Mouse (Mus musculus) kidney, embryonic 16.5 days (tissue): ENCODE measurements around the gene Cep128. TPM values are rescaled to one million over a fixed set of nuclear protein-coding genes. Genes with fewer than 3 reads are reported as not detected.

ENCODE experiments used
- ATAC-seq: fragments of 200-750 bp; cut with Nextera tagmentation; 2 replicates; pipeline ENCODE4 v1.8.0; 2017; ENCODE audit warnings: moderate TSS enrichment; ENCODE audit not compliant: low FRiP score, low TSS enrichment
- H3K27ac ChIP-seq: fragments of 300-500 bp; sonication (generic); 2 replicates; pipeline ENCODE4 v1.5.1; 2014; ENCODE audit warnings: low read length
- H3K27me3 ChIP-seq: fragments of 300-500 bp; sonication (generic); 2 replicates; pipeline ENCODE4 v1.6.1; 2014; ENCODE audit warnings: low read length, control low read depth, mixed read lengths; ENCODE audit not compliant: insufficient read depth
- H3K36me3 ChIP-seq: fragments of 300-500 bp; sonication (generic); 2 replicates; pipeline ENCODE4 v1.6.1; 2014; ENCODE audit warnings: low read length, control low read depth, mixed read lengths; ENCODE audit not compliant: insufficient read depth
- H3K4me1 ChIP-seq: fragments of 300-500 bp; sonication (generic); 2 replicates; pipeline ENCODE4 v1.6.1; 2014; ENCODE audit warnings: low read length, control low read depth, mixed read lengths; ENCODE audit not compliant: insufficient read depth
- H3K4me2 ChIP-seq: fragments of 300-500 bp; sonication (generic); replicated peaks from 2 replicates; pipeline ENCODE4 v1.6.1; 2014; ENCODE audit warnings: low read depth, low read length
- H3K4me3 ChIP-seq: fragments of 300-500 bp; sonication (generic); 2 replicates; pipeline ENCODE4 v1.5.1; 2014; ENCODE audit warnings: mild to moderate bottlenecking, low read length
- H3K9ac ChIP-seq: fragments of 300-500 bp; sonication (generic); replicated peaks from 2 replicates; pipeline ENCODE4 v1.6.1; 2014; ENCODE audit warnings: low read length
- H3K9me3 ChIP-seq: fragments of 300-500 bp; sonication (generic); 2 replicates; pipeline ENCODE4 v1.6.1; 2016; ENCODE audit warnings: low read length, control low read depth
- WGBS: fragments of 180-500 bp; shearing (Covaris S2); extraction: QIAGEN DNeasy Blood & Tissue Kit; methylation state at CpG from one replicate; pipeline ENCODE4 v1.1.7; 2014; 5-methylcytosine and 5-hydroxymethylcytosine counted together
- polyA plus RNA-seq: library from polyadenylated mRNA; unstranded; fragments of >200 nt; fragmentation: Nextera tagmentation; extraction: Ambion mirVana; gene quantifications from 2 replicates; pipeline ENCODE4 v1.2.1, GENCODE M21; 2015

Cep128 gene
- polyA plus RNA-seq, 1 experiment from 2014 or later, result 7.2 TPM

- H3K4me2 ChIP-seq, result no peak overlapping the region
- H3K9ac ChIP-seq, result no peak overlapping the region
- H3K4me1 ChIP-seq, result no peaks in the 10 kb centered on the region
- no peaks in the 10 kb centered on the region for H3K9me3 ChIP-seq
- no peaks in the 10 kb centered on the region for H3K36me3 ChIP-seq
- WGBS, result 56% methylated on average over 10 of the region's 10 CpGs
- H3K4me3 ChIP-seq, result no peak overlapping the region
- no peaks in the 10 kb centered on the region for H3K27me3 ChIP-seq
- no peak overlapping the region for H3K27ac ChIP-seq
- peak; percentile 61; the same call in 1 of the 2 replicates for ATAC-seq
Measured at GRCm38 (mm10) chr12:91313974-91314587, 70.1 kb downstream of the Cep128 start.

GRCm38 (mm10) chr12:91312591-91312990, 71.6 kb downstream of the Cep128 start:
- Histone ChIP-seq H3K4me1 (no peaks in the 10 kb centered on the region), H3K9me3 (no peaks in the 10 kb centered on the region), H3K4me3 (no peak overlapping the region), H3K4me2 (no peak overlapping the region), H3K27ac (no peak overlapping the region), H3K9ac (no peak overlapping the region), H3K27me3 (no peaks in the 10 kb centered on the region), H3K36me3 (no peaks in the 10 kb centered on the region)
- 89% methylated on average over 4 of the region's 4 CpGs for WGBS
- no peak for ATAC-seq

- no peak for ATAC-seq
- WGBS, result 82% methylated on average over 3 of the region's 3 CpGs
- Histone ChIP-seq H3K9me3 (no peaks in the 10 kb centered on the region), H3K4me2 (no peak overlapping the region), H3K9ac (no peak overlapping the region), H3K36me3 (no peaks in the 10 kb centered on the region), H3K27me3 (no peaks in the 10 kb centered on the region), H3K4me3 (no peak overlapping the region), H3K4me1 (no peaks in the 10 kb centered on the region), H3K27ac (no peak overlapping the region)
Measured at GRCm38 (mm10) chr12:91307733-91308132, 76.5 kb downstream of the Cep128 start.

DNA sequence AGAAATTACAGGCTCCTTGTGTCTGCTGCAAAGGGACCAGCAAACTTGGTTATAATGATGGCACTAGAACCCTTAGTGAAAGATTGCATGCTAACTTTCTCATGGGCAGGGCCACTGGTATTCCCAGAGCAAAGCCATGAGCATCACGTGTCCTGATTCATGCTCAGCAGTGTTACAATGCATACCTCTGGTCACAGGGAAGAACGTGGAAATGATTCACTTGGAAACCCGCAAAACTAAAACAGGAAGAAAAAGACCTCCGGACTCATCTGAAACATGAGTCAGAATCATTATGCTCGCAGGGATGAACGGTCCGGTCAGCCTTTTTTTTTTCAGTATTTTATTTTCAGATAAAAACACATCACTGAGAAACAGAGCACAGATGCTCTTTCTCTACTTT, 78.4 kb downstream of the Cep128 start:
- 50% methylated on average over 7 of the region's 7 CpGs for WGBS
- no peaks in the 10 kb centered on the region for H3K27me3 ChIP-seq
- H3K36me3 ChIP-seq, result no peaks in the 10 kb centered on the region
- no peaks in the 10 kb centered on the region for H3K9me3 ChIP-seq
- H3K27ac ChIP-seq, result no peak overlapping the region
- ATAC-seq, result no peak
- H3K4me2 ChIP-seq, result no peak overlapping the region
- H3K4me3 ChIP-seq, result no peak overlapping the region
- H3K9ac ChIP-seq, result no peak overlapping the region
- H3K4me1 ChIP-seq, result no peaks in the 10 kb centered on the region

GRCm38 (mm10) chr12:91305038-91305437, 79.2 kb downstream of the Cep128 start:
- 47% methylated on average over 5 of the region's 5 CpGs for WGBS
- H3K4me3 ChIP-seq, result no peak overlapping the region
- H3K27me3 ChIP-seq, result no peaks in the 10 kb centered on the region
- H3K4me1 ChIP-seq, result no peaks in the 10 kb centered on the region
- no peak overlapping the region for H3K9ac ChIP-seq
- no peak overlapping the region for H3K27ac ChIP-seq
- H3K4me2 ChIP-seq, result no peak overlapping the region
- ATAC-seq, result no peak
- no peaks in the 10 kb centered on the region for H3K9me3 ChIP-seq
- H3K36me3 ChIP-seq, result no peaks in the 10 kb centered on the region

GRCm38 (mm10) chr12:91298700-91299099, 85.5 kb downstream of the Cep128 start:
- no peak overlapping the region for H3K4me2 ChIP-seq
- H3K4me1 ChIP-seq, result no peaks in the 10 kb centered on the region
- H3K4me3 ChIP-seq, result no peak overlapping the region
- H3K27ac ChIP-seq, result no peak overlapping the region
- 95% methylated on average over 6 of the region's 6 CpGs for WGBS
- 0 out of 2 replicates have a peak, but pooled peaks cover 3% of the 10 kb centered on the region for H3K36me3 ChIP-seq
- H3K27me3 ChIP-seq, result no peaks in the 10 kb centered on the region
- H3K9me3 ChIP-seq, result no peaks in the 10 kb centered on the region
- no peak for ATAC-seq
- no peak overlapping the region for H3K9ac ChIP-seq

- Histone ChIP-seq H3K4me2 (no peak overlapping the region), H3K9me3 (no peaks in the 10 kb centered on the region), H3K4me3 (no peak overlapping the region), H3K27ac (no peak overlapping the region), H3K27me3 (no peaks in the 10 kb centered on the region), H3K9ac (no peak overlapping the region), H3K36me3 (0 out of 2 replicates have a peak, but pooled peaks cover 3% of the 10 kb centered on the region), H3K4me1 (no peaks in the 10 kb centered on the region)
- ATAC-seq, result no peak
- 91% methylated on average over 7 of the region's 7 CpGs for WGBS
Measured at GRCm38 (mm10) chr12:91295870-91296269, 88.3 kb downstream of the Cep128 start.

DNA sequence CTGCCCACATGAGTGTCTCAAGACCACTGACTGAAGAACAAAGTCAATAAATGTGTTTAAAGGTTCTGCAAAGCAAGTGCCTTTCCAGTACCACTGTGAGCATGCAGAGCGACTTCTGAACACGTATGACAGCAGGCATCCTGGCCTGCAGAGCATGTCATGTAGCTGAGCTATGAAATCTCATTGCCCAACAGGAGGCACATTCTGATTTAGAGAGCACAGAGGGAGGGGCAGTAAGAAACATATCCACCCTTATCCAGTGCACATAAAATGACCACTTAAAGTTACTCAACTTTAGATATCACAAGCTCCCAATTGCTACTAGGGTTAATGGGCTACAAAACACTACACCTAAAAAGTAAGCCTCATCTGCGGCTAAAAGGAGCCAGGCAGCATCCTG, 88.8 kb downstream of the Cep128 start:
- H3K27ac ChIP-seq, result no peak overlapping the region

GRCm38 (mm10) chr12:91273936-91274335, 110.3 kb downstream of the Cep128 start:
- Histone ChIP-seq H3K27ac (no peak overlapping the region), H3K27me3 (no peaks in the 10 kb centered on the region), H3K9ac (no peak overlapping the region), H3K36me3 (no peaks in the 10 kb centered on the region), H3K4me1 (no peaks in the 10 kb centered on the region), H3K4me2 (no peak overlapping the region), H3K4me3 (no peak overlapping the region), H3K9me3 (no peaks in the 10 kb centered on the region)
- ATAC-seq, result no peak
- 92% methylated on average over 2 of the region's 2 CpGs for WGBS

More for the DNA sequence above, 88.8 kb downstream of the Cep128 start:
- H3K9me3 ChIP-seq, result no peaks in the 10 kb centered on the region
- ATAC-seq, result no peak
- WGBS, result 92% methylated on average over 3 of the region's 3 CpGs
- H3K36me3 ChIP-seq, result 0 out of 2 replicates have a peak, but pooled peaks cover 3% of the 10 kb centered on the region
- H3K4me1 ChIP-seq, result no peaks in the 10 kb centered on the region
- no peak overlapping the region for H3K4me2 ChIP-seq
- no peak overlapping the region for H3K9ac ChIP-seq
- no peak overlapping the region for H3K4me3 ChIP-seq
- no peaks in the 10 kb centered on the region for H3K27me3 ChIP-seq

DNA sequence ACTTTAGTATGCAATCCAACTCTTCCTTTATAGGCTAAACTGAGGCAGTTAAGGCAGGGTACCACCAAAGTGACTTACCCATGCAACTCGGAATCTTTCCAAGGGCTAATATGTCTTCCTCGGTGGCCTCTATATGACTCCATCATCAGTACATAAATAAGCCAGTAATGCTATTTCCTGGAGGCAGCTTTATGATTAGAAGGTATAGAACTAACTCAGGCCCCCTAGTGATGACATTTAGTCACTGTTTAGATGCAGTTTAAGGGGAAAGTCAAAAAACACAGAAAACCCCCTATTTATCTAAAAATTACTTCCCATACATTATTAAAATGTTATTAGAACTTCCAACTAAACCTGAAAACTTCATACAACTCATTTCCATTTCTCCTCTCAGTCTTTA, 114.6 kb downstream of the Cep128 start:
- no peaks in the 10 kb centered on the region for H3K27me3 ChIP-seq
- 72% methylated on average over 2 of the region's 2 CpGs for WGBS
- H3K4me1 ChIP-seq, result no peaks in the 10 kb centered on the region
- no peak overlapping the region for H3K27ac ChIP-seq
- no peak overlapping the region for H3K4me3 ChIP-seq
- ATAC-seq, result no peak
- no peaks in the 10 kb centered on the region for H3K36me3 ChIP-seq
- H3K4me2 ChIP-seq, result no peak overlapping the region
- H3K9ac ChIP-seq, result no peak overlapping the region
- no peaks in the 10 kb centered on the region for H3K9me3 ChIP-seq
